7 mouse cellular contexts compared by ENCODE assay signal in genomic region chr11:108981012-108981411, GRCm38 (mm10).
"Had no signal": no experiment of that assay in that cellular context is flagged by ENCODE, and none has a peak within 500 bp of the region (broad histone marks: within the 10 kb centered on the region; RNA-seq: fewer than 3 reads in every experiment).

No protein-coding gene starts in this region.

- H3K4me1 ChIP-seq: liver, embryonic 12.5 days had no signal

- H3K27me3 ChIP-seq: intestine, embryonic 15.5 days; liver, embryonic 12.5 days; neural tube, embryonic 12.5 days had no signal

- DNase-seq: kidney, adult 18-20 months; midbrain, embryonic 14.5 days; thymus, postnatal 4 days had no signal

- H3K36me3 ChIP-seq: intestine, embryonic 15.5 days; liver, embryonic 12.5 days; midbrain, embryonic 10.5 days; neural tube, embryonic 12.5 days had no signal

- H3K4me3 ChIP-seq: intestine, embryonic 15.5 days; liver, embryonic 12.5 days; midbrain, embryonic 10.5 days; neural tube, embryonic 12.5 days had no signal

- H3K27ac ChIP-seq: intestine, embryonic 15.5 days; liver, embryonic 12.5 days; midbrain, embryonic 10.5 days; neural tube, embryonic 12.5 days had no signal

- ATAC-seq: liver, embryonic 12.5 days had no signal

- H3K9ac ChIP-seq: intestine, embryonic 15.5 days; liver, embryonic 12.5 days; neural tube, embryonic 12.5 days had no signal

- H3K4me2 ChIP-seq: intestine, embryonic 15.5 days; liver, embryonic 12.5 days; neural tube, embryonic 12.5 days had no signal

- H3K9me3 ChIP-seq: intestine, embryonic 15.5 days; liver, embryonic 12.5 days; midbrain, embryonic 10.5 days; neural tube, embryonic 12.5 days had no signal
